Mouse (Mus musculus) large intestine, adult 2 months (tissue): ENCODE measurements around the gene Klhl36. TPM values are rescaled to one million over a fixed set of nuclear protein-coding genes. Genes with fewer than 3 reads are reported as not detected.
A peak's percentile ranks its signal among the peaks of the same experiment; 100 is the strongest.

Experiments used
- DNase-seq: peaks from one replicate; pipeline ENCODE4 v3.0.0-alpha.2; 2012; ENCODE audit warnings: low read depth, low spot score
- WGBS: fragments of 180-500 bp; shearing (Covaris S2); methylation state at CpG from one replicate; pipeline ENCODE4 v1.1.7; 2018; 5-methylcytosine and 5-hydroxymethylcytosine counted together
- polyA plus RNA-seq: library from polyadenylated mRNA; depleted of rRNA; stranded (reverse); fragments of >200 nt; gene quantifications from 2 replicates; pipeline ENCODE4 v1.2.3, GENCODE M21; 2012

The Klhl36 gene
- polyA plus RNA-seq, 1 experiment, result 7.5 TPM

DNA sequence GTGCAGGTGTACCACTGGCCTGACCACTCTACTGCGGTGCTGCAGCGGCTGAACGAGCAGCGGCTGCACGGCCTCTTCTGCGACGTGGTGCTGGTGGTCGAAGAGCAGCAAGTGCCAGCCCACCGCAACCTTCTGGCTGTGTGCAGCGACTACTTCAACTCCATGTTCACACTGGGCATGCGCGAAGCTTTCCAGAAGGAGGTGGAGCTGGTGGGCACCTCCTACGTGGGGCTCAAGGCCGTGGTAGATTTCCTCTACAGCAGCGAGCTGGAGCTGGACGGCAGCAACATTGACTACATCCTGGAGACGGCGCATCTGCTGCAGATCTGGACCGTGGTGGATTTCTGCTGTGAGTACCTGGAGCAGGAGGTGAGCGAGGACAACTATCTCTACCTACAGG lies 7.5 kb downstream of the Klhl36 start:
- no peak for DNase-seq
- 88% methylated on average over 20 of the region's 20 CpGs for WGBS

DNA sequence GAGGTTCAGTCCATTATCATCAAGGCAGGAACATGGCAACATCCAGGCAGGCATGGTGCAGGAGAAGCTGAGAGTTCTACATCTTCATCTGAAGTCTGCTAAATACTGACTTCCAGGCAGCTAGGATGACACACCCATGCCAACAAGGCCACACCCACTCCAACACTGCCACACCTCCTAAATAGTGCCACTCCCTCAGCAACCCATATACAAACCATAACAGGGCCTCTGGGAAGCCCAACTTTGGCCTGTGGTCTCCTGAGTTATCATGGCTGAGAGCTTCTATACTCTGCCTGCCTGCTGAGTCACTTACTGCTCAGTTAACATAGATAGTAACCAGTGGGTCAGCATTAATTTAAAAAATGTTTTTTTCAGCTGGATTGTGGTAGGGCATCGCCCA lies 11.1 kb downstream of the Klhl36 start:
- DNase-seq, result no peak
- 98% methylated on average over 1 of the region's 1 CpGs for WGBS

DNA sequence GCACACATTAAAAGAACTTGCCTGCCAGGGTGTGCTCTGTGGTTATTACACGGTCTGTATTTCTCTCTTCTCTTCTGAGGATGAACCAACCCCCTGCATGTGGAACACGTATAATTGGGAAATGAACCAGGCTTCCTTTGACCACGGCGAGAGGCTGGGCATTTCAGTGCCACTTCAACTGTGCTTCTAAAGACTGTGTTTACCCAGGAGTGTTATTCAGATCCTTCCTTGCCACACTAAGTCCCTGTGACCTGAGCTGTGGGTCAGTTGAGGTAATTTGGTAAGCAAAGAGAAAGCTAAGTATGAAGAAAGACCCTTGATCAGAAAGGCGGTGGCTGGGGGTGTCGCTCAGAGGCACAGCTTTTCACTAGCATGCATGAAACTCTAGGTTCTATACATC lies 19.2 kb downstream of the Klhl36 start:
- DNase-seq, result no peak
- whole genome bisulfite sequencing, result 58% methylated on average over 6 of the region's 6 CpGs

DNA sequence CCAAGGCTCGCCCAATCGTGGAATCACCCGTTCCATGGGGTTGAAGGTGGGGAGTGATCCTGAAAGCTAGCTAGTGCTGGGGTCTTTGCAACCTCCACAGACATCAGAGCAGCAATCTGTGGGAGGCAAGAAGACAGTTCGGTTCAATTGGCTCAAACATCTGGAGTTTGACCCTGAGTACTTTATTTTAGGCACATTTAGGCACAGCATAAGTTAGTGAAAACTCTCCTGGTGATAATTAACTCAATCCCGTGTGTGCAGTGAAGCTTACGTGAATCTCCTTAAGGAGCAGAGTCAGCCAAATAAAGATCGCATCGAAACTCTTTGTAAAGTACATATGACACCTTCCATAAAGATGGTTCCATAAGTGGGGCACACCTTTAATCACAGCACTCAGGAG lies 19.9 kb downstream of the Klhl36 start:
- DNase-seq, result no peak
- 71% methylated on average over 8 of the region's 8 CpGs for WGBS

DNA sequence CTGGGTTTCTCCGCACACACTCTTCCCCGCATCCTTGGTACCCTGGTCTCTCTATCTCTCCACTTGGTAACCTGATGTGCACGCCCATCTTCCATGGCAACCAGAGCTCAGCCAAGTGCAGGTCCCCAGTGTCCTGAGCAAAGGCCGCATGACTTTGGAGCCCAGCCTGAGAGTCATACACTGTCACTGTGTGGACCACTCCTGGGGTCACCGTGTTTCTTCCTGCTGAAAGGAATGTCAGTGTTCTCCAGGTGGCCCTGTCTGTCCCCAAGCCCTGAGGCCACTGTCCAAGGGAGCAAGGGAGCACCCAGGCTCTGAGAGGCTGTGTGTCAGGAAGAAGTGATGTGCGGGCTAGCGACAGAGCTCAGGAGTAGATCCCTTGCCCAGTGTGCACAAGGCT lies 21.2 kb downstream of the Klhl36 start:
- WGBS, result 96% methylated on average over 7 of the region's 7 CpGs
- no peak for DNase-seq

DNA sequence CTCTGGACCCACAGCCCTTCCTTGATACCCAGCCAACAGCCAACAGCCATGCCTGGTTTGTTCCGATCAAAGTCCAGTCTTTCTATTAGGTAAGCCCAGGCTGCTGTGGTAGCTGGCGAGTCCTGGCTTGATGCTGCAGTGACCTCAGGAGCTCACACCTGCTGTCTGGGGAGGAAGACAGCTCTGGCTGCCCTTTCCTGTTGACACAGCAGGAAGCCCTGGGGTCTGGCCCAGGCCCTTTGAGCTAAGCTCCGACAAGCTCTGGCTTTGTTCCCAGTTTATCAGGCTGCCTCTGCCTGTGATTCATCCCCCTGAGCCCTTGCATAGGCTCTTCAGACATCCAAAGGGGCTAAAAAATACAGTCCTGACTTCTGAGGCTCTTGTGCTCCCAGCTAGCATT lies 23.5 kb downstream of the Klhl36 start:
- DNase-seq, result peak; percentile 47
- 10% methylated on average over 3 of the region's 3 CpGs for WGBS

DNA sequence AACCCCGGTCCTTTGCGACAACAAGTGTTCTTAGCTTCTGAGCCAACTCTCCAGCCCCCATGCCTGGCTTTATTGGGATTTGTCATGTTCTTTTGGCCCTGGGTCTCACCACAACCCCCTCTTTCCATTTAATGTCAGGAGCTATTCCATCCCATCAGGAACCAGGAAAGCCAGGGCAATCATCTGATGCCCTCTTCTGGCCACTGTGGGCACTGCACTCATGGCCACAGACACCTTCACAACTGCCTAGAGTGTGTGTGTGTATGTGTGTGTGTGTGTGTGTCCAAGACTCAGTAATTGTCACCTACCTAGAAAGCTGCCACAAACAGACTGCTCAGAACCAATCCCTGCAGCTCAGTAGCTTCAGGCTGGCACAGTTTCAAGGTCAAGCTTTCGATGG lies 25.1 kb downstream of the Klhl36 start:
- DNase-seq, result no peak
- WGBS, result 74% methylated on average over 3 of the region's 3 CpGs

DNA sequence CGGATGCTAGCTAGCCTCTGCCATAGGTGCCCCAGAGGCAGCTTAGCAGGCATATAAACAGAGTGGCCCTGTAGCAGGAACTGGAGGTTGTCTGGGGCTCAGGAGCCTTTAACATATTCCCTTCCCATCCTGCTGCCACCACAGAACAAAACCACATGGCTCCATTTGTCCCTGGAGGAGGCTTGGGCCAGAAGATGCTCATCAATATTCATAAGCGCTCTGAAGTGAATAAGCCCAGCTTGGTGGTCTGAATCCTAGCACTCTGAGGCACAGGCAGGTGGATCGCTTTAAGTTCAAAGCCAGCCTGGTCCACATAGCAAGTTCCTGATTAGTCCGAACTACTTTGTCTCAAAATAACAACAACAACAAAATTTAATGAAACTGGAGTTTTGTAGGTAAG lies 25.9 kb downstream of the Klhl36 start:
- WGBS, result 91% methylated on average over 4 of the region's 4 CpGs

DNA sequence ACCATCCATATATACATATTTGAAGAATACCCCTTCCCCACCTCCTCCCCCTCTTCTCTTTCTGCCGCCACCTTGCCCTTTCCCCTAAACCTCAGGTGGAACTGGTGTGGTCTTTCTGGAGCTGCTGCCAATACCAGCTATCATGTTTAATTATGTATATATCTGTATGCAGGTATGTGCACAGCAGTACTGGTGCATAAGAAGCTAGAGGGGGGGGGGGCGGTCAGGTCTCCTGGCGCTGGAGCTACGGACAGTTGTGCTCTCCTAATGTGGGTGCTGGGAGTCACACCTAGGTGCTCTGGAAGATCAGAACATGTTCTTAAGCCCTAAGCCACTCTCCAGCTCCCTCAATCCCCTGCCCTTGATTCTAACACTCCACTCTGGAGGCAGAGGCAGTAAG lies 35.0 kb downstream of the Klhl36 start:
- 33% methylated on average over 4 of the region's 4 CpGs for WGBS
- DNase-seq, result no peak

More for the DNA sequence above, 25.9 kb downstream of the Klhl36 start:
- DNase-seq, result no peak

DNA sequence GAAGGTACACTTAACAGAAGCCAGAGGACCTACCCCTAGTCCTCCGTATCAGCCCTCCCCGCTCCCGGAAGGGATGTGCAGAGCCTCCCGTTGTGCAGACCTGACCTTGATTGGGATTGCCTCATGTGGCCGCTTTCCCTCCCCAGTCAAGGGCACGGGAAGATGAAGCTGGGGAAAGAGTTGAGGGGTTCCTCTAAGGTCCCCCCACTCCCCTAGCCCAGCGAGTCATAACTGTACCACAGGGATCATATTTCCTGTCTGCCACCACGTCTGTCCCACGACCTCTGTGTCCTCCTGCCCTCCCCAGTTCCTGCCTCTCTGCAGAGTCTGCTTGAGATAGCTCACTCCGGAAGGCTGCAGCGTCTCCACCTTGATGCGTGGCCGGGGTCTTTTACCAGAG lies 35.9 kb downstream of the Klhl36 start:
- 39% methylated on average over 13 of the region's 13 CpGs for WGBS
- no peak for DNase-seq

DNA sequence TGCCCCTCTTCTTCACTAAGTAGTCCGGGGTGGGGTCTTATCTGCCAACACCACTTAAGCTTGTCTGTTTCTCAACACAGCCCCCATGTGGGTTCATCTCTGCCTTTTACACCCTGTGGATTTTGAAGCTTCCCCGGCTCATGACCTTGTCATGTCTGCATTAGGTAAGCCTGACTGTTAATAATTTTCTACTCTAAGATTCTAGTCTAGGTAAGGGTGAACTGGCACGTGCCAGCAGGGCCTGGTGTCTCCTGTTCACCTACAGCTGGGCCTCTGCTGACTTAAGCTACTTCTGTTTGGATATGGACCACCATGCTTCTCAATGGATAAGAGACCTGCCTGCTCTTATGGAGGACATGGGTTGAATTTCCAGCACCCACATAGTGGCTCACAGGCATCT lies 39.3 kb downstream of the Klhl36 start:
- WGBS, result 65% methylated on average over 3 of the region's 3 CpGs
- no peak for DNase-seq

DNA sequence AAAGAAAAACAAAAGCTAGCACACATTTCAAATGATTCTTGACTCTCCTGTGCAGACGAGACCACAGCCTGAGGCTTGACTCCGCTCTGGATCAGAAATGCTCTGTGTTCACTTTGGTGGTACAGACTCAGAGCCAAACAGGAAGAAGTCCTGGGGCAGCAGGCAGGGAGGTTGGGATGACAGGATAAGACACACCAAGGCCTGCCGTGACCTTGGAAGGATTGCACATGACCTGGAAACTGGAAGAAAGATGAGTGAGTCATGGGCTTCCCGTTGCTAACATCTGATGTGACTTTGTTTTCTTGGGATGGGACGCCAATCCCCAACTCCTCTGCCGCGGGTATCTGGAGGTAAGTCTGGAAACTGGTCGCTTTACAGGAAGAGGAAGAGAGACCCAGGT lies 39.9 kb downstream of the Klhl36 start:
- 71% methylated on average over 8 of the region's 8 CpGs for WGBS
- no peak for DNase-seq

DNA sequence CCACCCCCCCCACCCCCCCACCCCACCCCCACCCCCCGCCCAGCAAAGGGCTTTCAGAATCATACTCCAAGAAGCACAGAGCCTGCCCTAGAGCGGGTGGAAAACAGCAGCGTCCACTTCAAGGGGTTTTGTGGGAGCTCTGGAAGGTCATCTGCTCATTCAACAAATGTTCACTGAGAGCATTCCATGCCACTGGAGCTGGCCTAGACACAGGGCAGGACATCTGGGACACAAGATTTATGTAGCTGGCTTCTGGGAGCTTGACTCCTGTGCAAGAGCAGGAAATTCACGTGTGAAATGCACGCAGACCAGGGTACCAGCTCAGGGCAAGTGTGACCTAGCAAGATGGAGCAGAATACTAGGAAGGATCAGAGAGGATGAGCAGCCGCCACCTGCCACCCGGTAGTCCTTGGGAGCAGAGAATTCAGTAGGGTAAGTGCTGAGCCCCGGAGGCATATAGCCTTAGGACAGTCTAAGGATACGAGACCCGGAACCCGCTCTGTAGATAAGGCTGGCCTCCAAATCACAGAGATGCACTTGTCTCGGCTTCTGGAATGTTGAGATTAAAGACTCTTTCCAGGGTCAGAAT lies 42.4 kb downstream of the Klhl36 start:
- DNase-seq, result no peak
- WGBS, result 67% methylated on average over 12 of the region's 12 CpGs

DNA sequence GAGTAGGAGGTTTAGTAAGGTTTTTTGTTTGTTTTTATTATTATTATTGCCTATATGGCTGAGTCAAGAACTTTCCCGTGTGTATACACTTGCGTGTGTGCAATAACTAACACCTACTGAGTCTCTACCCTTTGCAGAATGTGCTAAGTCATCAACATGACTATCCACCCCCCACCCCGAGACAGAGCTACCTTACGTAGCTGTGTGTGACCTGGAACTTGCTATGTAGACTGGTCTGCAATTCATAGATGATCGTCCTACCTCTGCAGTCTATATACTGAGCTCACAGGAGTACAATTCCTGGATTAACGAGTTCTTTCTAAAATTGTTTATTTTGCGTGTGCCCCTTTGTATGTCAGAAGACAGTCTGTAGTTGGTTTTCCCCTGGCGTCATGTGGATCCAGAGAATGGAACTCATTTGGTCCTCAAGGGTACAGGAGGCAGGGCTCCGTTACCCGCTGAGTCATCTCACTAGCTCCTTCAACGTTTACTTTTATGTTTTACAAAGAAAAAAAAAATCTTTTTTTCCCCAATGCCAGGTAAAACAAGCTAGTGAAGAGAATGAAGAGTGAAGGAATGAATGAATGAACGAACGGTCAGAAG lies 48.0 kb downstream of the Klhl36 start, which contains the start of gene Usp10:
Gene Usp10, plus strand, starts transcription at position 417 of the 603 bp plus-strand sequence.
- no peak for DNase-seq
- WGBS, result 12% methylated on average over 13 of the region's 13 CpGs

DNA sequence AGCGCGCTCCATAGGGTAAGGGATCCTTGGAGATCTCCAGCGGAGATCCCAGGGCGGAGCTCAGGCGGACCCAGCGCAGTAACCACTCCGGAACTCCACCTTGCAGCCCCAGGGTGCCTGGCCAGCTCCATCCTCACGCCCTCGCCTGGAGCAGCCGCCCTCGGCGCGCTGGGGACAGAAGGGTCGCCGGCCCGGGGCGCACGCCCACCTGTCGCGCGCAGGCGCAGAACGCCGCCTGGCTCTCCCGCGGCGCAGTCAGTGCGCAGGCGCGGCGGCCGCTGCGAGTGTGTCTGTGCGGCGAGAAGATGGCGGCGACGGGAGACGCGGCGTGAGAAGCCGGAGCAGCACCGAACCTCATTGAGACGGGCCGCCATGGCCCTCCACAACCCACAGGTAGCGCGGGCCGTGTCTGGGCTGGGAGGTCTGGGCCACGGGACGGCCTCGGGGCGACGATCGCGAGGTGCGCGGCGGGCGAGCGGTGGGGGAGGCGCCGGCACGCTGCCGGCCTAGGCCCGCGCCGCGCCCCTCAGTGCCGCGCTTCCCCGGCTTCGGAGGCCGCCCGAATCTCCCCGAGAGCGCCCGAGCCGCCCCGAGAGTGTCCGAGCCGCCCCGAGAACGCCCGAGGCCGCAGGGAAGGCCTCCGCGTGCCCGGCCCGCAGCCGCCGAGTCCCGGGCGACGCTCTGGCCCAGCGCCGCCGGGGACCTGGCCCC lies 48.6 kb downstream of the Klhl36 start, which contains the start of gene Gm20388:
Gene Gm20388, plus strand, starts transcription at position 295 of the 711 bp plus-strand sequence.
- DNase-seq, result peak; percentile 66
- under 1% methylated on average over 97 of the region's 97 CpGs for WGBS

DNA sequence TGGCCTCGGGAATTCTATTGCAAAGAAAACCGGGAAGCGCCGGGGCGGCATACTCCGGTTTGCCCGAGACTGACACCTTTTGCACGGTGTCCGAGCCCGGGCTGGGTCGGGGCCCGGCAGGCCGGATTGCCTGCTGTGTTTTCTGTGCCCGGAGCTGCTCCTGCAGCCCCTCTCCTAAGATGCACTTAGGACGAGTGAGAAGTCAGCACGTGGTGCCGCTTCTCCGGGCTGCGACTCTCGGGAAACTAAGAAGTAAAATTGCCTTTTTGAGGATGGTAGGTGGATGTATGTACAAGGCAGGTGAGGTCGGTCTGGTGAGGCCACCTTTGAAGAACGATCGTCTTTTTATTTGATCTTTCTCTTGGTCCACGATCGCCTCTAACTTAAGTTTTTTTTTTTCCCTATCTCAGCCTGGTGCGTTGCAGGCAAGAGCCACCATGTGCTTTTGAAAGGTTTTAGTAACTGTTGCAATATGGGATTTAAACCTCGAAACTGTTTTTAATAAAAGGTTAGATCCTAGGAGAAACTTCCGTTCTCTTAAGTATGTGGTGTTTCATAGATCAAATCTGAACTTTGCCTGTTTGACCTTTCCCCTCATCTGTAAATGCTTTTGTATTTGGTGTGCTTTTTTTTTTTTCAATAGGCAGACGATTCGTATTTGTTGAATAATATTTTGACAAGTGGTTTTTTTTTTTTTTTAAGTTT lies 49.3 kb downstream of the Klhl36 start:
- 2% methylated on average over 30 of the region's 30 CpGs for WGBS
- DNase-seq, result no peak

DNA sequence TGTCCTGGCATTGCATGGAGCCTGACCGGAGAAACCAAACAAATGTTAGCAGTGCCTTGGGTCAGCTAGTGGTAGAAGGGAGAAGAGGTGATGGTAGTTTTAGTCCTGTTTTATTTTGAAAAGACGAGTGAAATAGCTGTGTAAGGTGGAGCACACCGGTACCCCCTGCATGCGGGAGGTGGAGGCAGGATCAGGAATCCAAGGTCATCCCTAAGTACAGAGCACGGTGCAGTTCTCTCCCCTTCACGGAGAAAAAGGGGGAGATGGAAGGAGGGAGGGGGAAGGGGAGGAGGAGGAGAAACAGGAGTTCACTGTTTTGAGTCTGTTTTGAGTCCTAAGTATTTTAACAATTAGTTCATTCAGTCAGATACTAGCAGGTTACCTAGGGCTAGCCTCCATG lies 50.6 kb downstream of the Klhl36 start:
- 51% methylated on average over 6 of the region's 6 CpGs for WGBS
- DNase-seq, result no peak

DNA sequence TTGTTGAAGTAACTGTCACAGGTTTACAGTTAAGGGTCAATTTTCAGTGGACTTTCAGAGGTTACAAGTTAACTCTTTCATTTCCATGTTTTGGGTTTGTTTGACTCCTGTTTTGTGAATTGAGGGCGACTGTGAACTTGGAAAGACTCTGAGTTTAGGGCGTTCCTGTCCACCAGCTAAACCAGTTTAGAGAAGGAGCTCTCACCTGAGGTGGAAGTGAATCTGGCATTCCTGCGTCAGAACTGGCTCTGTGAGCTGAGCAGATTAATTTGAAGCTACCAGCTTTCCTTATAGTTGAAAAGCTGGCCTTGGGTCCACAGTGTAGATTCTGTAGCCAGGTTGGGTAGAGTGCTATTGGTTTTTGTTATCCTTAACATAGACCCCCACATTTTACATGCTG lies 51.1 kb downstream of the Klhl36 start:
- DNase-seq, result no peak
- WGBS, result 28% methylated on average over 3 of the region's 3 CpGs

DNA sequence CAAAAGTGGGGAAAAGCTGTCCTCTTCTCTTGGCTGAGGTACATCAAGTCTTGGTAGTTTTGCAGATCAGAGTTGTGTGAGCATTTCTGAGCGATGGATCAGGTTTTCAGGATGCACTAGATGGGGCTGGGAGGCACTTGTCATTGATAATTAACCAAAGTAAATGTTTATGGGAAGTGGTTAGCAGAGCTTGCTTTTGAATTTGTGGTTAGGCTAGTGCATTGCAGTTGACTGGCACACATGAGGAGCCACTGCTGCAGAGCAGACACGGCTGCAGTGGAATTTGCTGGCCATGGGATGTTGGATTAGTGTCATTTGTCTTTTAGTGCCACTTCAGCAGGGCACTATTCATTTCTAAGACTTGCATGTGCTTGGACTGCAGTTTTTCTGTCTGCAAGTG lies 52.1 kb downstream of the Klhl36 start:
- no peak for DNase-seq
- WGBS, result 16% methylated on average over 2 of the region's 2 CpGs

DNA sequence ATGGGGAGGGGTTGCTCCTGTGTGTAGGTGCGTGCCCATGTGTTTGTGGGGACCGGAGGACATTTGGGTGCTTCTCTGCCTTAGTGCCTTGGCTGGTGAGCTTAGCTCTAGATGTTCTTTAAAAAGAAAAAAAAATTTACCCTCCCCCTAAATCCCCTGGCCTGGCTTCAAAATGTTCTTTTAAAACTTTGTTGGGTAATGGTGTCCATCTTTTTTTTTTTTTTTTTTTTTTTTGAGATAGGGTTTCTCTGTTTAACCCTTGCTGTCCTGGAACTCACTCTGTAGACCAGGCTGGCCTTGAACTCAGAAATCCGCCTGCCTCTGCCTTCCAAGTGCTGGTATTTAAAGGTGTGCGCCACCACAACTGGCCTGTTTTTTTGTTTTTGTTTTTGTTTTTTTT lies 53.2 kb downstream of the Klhl36 start:
- DNase-seq, result no peak
- 79% methylated on average over 4 of the region's 4 CpGs for WGBS
